Mouse (Mus musculus): ENCODE results near the gene Adcy6. TPM values are rescaled to one million over a fixed set of nuclear protein-coding genes. Genes with fewer than 3 reads are reported as not detected.
A peak's percentile ranks its signal among the peaks of the same experiment; 100 is the strongest.

The Adcy6 gene
- total RNA-seq, 2 experiments from 2014 or later = 55.1 to 56.6 TPM

DNA sequence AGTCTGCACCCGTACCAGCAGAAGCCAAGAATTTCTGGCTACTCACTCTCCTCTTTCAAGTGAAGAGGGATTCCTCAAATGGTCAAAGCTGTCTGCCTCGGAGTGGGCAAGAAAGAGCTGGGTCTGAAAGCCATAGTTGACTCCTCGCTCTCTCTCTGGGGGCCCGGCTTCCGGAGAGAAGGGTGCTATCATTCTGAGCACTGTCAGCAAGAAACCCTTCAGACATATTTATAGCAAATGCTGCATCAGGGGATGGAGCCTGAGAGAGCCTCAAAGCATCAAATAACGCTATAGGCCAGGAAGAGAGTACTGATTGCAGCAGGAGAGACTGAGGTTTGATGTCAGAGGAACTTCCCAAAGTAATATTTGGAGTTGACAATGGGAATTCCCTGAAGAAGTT lies 19.6 kb upstream of the Adcy6 start:
- DNase-seq = no peak
- intact Hi-C loops (cut with DNase I) = no loop called here

DNA sequence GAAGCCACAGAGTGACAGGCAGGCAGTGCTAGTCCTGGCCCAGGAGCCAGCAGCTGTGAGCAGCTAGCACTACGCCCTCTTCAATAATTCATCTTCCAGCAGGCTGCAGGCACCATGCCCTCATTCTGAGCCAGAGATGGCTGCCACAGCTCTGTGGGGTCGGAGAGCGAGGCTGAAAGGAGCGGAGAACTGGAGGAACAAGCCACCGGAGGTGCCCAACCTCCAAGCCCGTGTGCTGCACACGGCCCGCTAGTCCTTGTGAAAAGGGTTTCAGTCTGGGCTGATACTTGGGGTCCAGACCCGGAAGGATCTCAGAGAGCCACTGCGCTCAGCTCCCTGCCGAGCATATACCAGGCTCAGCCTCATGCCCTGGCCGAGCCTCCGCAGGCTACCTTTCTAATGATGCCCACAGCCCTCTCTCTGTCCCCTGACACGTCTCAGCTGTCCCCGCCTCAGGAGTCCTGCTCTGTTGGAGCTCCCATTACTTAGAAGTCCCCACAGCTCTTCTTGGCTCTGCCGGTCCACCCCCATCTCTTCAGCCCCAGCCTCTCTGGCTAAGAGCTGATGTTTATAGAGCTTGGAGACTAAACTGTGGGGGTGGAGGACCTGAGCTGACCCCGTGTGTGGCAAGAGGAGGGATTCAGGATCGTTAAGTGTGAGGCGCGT lies 18.8 kb upstream of the Adcy6 start:
- intact Hi-C loops (cut with DNase I) = no loop called here
- no peak for DNase-seq

DNA sequence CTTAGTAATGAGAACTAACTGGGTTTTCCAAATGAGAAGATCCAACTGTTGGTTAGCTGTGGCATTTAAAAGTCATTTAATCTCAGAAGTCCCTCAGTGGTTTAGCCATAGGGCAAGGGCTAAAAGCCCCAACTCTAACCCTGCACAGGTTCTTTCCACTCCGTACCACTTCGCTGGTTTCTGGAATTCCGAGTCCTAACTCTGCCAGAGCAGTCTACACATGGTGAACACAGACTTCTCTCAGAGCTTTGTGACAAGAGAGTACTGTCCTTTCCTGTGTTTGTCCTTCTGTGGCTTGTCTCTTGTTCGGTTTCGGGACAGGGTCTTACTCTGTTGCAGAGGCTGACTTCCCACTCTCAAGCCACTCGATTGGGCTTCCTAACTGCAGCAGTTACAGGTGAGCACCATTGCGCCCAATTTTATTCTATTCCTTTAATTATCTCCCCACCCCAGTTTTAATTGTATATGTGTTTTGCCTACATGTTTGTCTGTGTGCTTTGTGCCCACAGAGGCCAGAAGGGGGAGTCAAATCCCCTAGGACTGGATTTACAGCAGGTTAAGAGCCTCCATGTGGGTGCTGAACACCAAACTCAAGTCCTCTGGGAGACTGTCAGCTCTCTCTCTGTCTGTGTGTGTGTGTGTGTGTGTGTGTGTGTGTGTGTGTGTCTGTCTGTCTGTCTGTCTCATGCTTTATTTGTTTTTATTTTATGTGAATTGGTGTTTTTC lies 16.8 kb upstream of the Adcy6 start:
- no peak for DNase-seq
- intact Hi-C loops (cut with DNase I) = no loop called here

DNA sequence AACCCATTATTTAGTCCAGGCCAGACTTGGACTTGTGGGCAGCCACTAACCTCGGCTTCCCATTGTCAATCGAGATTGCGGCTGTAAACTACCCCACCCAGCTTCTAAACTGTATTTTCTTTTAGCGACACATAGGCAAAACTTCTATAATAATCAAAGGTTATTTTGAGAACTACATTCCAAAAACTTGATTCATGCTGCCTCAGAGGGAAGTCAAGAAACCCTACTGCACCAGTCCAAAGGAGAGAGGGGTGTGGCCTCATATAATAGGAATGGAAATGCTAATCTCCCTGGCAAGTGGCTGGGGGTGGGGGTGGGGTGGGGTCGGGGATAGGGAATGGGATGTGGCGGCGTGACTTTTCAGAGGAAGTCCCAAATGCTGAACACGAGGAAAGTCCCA lies 16.2 kb upstream of the Adcy6 start:
- DNase-seq = no peak
- intact Hi-C loops (cut with DNase I) = no loop called here

DNA sequence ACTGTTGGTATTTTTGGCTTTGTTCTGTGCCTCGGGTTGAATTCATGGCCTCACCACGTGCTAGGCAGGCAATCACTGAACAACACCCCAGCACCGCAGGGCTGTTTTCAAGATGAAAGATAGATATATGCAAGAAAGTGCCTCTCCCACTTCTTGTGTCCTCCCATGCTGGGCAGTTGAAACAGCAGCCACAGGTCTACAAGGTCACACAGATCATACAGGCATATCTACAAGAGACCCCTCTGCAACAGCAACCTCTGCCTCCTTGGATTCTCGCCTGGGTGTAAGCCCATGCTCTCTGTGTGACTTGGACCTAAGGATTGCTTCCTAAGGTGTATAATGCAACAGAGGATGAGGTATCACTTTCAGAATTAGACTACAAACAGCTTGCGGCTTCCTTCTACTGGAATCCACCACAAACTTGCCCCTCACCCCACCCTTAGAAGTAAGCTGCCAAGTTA lies 13.5 kb upstream of the Adcy6 start:
- intact Hi-C loops (cut with DNase I) = no loop called here

DNA sequence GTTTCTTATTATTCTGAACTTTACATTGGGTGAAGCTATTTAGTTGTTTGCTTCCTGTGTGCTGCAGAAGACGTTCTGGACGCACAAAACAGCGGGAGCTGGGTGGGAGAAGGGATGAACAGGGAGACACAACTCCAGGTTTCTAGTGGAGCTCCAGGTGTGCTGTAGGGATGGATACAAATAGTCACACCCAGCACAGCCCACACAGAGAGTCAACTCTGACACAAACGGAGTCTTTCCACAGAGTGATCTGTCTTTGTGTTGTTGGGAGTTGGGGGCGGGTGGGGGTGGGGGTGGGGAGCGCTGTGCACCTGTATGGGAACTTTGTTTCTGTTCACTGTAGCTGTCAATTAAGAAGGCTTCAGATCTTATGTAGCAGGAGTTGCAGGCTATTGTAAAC lies 12.8 kb upstream of the Adcy6 start:
- DNase-seq = no peak
- intact Hi-C loops (cut with DNase I) = no loop called here

More for the DNA sequence above, 13.5 kb upstream of the Adcy6 start:
- DNase-seq = no peak

DNA sequence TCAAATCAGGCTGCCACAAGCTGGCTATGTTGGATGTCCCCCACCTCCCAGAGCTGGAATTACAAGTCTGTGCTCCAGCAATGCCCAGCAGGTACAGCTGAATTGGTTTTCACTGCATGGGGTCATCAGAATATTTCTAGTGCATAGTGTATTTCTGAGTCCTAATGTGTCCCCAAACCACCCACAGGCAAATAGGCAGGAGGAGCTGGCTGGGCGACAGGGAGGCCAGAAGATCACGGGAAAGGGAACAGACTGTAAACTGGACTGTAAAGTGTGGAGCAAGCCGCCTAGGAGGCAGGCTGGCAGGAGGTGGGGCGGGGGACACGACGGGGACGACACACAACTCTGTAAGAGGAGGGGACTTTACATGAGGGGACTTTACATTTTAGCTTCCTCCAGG lies 12.3 kb upstream of the Adcy6 start:
- intact Hi-C loops (cut with DNase I) = no loop called here
- no peak for DNase-seq

DNA sequence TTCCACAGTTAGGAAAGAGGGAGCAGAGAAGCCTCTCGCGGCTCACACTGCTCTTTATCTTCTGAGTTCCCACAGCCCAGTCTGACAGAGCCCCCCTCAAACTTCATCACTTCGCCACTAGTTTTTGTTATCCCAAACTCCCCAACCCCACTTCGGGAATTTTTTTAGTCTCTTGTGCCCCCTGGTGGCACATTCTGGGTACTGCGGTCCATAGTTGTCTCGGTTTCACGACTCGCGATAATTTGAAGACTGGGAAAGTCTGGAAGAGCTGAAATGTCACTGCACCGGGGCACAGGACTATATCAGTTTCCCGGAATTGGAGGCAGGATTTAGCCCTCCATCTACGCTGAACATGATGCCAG lies 7.3 kb upstream of the Adcy6 start:
- peak; percentile 75 for DNase-seq
- intact Hi-C loops (cut with DNase I) = loop anchor here (5.0 kb wide), 1 partner anchor 35 kb away; no protein-coding TSS in a partner anchor

DNA sequence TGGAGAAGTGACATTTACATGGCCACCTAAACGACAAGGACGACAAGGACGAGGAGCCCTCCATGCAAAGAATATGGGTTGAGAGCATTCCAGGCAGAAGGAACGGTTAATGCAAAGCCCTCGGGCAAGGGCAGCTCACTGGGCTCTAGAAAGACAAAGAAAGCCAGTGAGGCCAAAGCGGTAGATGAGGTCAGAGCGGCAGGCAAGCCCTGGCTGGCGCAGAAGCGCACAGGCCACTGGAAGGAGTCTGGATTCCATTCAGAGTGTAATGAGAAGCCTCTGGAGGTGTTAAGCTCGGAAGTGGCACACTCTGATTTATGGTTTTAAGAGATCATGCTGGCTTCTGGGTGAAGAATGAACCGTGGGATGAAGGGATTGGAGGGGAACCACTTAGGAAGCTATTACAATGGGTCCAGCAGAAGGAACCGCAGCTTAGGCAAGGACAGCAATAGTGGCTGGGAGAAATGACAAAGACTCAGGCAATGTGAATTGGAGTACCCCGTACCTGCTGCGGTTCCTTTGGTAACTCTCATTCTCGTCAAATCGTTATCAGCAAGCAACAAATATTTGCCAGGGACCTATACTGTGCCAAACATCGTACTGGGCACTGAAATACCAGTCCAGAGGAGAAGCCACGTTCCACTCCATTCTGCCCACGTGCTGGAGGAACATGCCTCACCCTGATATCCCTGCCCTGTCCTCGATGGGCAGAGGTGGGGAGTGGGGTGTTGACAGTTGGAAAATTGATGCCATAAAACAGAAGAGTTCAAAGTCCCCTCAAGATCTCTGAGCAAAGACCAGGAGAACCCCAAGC lies 6.7 kb upstream of the Adcy6 start:
- DNase-seq = no peak
- intact Hi-C loops (cut with DNase I) = loop anchor here (5.0 kb wide), 1 partner anchor 34 kb away; no protein-coding TSS in a partner anchor

DNA sequence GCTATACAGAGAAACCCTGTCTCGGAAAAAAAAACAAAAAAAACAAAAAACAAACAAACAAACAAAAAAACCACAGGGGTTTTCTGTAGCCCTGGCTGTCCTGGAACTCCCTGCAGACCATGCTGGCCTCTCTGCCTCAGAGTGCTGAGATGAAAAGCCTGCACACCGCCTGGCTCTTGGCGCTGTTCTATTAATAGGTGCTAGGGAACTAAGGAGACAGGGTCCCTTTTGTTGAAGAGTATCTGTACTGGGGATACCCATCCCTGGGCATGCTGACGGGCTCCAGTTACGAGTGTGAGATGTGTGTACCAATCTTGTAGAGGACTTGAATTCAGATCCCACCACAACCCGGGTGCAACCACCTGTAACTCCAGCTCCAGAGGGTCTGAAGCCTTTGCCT lies 5.9 kb upstream of the Adcy6 start:
- DNase-seq = no peak
- intact Hi-C loops (cut with DNase I) = loop anchor here (5.0 kb wide), 1 partner anchor 33 kb away; no protein-coding TSS in a partner anchor

DNA sequence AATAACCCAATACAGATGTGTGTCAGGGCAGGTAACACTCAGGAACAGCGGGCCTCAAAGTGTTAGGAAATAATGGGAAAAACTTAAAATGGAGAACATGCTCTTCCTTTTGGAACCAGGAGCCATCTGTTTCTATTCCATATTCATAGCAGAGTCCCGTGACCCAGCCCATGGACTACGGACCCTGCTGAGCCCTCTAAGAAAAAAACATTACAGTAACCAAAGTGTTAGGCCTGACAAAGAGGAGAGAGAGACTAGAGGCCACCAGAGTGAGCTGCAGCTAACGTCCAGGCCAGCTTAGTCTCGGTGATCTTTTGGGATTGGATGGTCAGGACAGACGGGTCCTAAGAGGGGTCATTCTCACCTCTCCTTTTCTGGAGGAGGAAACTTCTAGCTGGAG lies 5.1 kb upstream of the Adcy6 start:
- no peak for DNase-seq
- intact Hi-C loops (cut with DNase I) = loop anchor here (5.0 kb wide), 1 partner anchor 33 kb away; no protein-coding TSS in a partner anchor

DNA sequence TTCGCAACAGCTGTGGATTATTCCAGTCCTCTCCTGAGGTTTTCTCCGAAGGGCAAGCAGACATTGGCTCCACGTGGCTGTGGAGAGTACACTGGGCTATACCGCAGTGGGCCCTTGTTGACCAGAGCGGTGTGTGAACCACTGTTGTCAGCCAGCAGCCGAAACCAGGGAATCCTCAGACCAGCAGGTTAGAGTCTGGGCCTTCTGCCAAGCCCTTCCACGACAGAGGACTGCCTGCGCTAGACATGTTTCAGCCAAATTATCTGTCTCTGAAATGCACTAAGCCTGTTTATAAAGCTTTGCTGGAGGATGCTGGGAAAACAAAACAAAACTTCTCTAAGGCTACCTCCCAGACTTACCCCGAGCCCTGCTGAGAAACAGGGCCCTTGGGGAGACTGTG lies 4.7 kb upstream of the Adcy6 start:
- intact Hi-C loops (cut with DNase I) = no loop called here
- peak; percentile 74 for DNase-seq

DNA sequence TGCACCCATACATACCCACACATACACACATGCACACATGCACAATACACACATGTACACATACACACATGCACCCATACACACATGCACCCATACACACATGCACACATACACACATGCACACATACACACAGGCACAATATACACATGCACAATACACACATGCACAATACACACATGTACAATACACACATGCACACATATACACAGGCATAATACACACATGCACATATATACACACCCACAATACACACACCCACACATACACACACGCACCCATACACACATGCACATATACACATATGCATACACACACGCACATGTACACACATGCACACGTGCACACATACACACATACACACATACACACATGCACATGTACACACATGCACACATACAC lies 2.4 kb upstream of the Adcy6 start:
- intact Hi-C loops (cut with DNase I) = no loop called here
- DNase-seq = no peak

DNA sequence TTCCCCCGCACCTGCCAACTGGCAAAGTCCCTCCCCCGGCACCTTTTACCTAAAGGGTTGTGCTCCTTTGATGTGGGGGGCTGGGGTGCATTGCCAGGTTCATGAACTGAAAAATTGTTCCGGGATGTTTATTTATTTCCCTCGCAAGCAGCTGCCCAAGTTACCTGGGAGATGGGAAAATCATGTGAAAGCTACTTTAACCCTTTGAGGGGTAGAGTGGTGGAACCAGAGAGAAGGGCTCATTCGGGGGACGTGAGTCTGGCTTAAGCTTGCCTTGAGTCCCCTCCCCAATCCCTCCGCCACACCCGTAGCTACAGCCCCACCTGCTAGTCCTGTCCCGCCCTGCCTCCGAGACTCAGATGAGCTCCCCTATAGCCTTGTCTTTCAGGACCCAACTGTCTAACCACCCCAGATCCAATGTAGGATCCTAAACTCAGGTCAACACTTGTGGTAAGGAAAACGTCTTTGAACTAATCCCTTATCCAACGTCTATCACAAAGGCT lies 306 bp upstream of the Adcy6 start:
- DNase-seq = no peak
- intact Hi-C loops (cut with DNase I) = no loop called here

DNA sequence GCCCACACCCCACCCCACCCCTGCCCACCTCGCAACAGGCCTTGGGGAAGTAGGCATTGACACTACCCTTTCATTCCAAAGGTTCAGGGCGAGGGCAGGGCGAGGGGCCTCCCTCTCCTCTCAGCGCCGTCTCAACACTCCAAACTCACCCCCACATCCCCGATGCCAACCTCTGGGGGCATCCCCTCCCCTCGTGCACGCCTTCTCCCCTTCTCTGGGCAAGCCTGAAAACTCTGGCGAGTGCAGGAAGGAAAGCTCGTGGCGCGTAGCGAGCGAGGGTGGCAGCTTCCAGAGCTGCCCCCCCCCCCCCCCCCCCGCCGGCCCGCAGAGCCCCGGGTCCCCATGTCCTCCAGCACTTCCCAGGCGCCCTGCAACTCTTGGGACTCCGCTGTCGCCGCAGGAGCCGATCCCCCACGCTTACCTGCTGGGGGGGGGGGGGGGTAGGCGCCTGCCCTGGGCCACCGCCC lies 1.1 kb downstream of the Adcy6 start:
- intact Hi-C loops (cut with DNase I) = no loop called here
- no peak for DNase-seq

DNA sequence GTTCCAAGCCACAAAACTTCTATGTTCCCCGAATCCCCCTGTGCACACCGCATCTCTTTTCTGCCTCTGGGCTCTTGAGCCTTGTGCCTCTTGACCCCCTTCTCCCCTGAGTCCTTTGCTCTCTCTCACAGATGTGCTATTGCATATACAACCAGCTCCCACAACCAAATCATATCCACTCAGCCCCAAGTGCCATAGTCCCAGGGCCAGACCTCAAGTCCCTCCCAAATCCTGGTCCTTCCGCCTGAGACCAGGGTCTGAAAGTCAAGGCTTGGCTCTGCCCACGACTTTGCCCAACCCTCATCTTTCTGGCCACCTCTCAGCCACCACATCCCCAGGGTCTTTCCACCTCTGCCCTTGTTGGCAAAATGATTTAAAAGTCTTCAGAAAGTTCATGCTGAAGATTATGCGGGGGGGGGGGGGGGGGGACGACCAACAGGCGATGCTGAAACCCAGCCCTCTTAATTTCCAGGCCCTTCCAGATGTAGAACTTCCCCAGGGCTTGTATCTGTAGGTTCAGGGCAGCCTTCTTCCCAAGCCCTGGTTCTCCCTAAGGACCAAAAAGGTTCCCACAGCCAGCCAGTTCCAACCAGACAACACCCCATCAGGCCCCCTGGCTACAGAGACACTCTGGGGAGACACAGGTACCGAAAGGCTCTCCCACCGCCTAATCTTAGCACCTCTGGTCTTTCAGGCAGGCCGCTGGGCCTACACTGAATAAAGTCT lies 1.7 kb downstream of the Adcy6 start:
- DNase-seq = no peak
- intact Hi-C loops (cut with DNase I) = no loop called here

DNA sequence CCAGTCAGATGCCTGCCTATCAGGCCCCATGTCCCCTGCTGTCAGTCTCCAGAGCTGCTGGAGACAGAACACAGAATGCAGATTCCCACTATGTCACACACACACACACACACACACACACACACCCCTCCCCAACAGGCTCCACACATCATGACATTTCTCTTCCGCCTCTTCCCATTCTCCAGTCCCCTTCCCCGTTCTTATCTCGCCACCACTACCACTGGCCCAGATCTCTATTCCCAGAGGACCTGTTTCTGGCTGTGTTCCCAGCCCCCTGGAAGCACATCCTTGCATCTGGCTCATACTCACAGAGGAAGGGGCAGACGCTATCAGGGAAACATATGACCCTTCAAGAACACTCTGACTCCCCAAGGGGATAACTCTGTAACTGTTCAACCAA lies 2.3 kb downstream of the Adcy6 start:
- intact Hi-C loops (cut with DNase I) = no loop called here
- DNase-seq = no peak

DNA sequence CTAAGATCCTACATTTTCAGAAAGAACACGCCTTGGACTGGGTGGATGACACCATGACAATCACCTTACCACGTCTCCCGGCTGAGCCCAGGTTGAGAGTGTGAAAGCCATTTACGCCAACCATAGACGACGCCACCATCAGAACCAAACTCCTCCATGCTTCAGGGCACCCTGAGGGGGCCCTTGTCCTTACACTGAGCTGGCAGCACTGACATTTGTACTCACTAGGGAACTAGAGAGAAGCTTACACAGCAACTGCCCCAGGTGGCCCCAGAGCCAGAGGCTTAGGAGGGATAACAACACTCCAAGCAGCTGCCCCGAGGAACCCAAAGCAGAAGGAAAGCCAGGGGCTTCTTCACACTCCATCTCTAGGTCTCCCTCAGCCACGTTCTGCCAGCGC lies 3.1 kb downstream of the Adcy6 start:
- intact Hi-C loops (cut with DNase I) = no loop called here
- DNase-seq = no peak

DNA sequence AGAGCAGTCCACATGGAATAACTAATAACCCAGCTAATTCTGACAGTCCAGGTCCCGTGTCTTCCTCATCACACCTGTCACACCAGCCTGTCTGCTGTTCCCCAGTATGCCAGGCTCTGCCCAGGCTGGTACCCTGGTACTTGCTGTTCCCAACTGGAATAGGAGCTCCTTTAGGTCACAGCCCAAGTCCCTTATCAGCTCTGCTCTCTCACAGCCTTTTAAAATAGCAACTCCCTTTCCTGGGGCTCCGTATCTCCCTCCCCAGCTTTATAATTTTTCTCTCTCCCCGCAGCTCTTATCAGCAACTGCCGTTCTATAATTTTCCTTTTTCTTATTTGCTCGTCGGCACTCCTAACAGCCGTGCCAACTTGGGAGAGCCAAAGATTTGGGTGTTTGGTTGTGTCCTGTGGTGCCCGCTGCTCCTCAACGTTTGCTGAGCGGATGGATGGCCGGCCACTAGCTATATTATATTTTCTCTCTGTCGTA lies 3.8 kb downstream of the Adcy6 start:
- intact Hi-C loops (cut with DNase I) = no loop called here

DNA sequence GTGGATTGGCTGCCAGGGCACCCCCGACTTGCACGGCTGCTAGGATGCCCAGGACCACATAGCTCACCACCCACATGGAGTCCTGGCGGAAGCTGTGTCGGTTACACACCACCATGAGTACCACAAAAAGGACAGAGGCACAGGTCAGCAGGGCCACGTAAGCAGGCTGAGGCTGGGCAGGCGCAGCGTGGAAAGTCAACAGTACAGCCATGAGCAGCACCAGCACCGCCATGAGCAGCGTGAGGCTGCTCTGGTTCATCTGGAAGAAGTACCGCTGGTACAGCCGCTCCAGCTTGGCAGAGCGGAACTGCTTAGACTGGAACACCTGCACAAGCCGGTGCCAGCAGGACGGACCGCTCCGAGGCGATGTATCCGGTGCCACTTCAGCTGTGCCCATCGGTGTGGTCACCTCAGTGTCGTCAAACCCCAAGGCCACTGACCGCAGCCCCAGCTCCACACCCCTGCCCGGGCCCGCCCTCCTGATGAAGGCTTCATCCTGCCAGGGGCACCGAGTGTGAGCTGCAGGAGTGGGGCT lies 5.8 kb downstream of the Adcy6 start:
- intact Hi-C loops (cut with DNase I) = no loop called here

More for the DNA sequence above, 3.8 kb downstream of the Adcy6 start:
- no peak for DNase-seq

More for the DNA sequence above, 5.8 kb downstream of the Adcy6 start:
- no peak for DNase-seq

All from left cerebral cortex, postnatal 4 days (tissue).